18 mouse cellular contexts compared by ENCODE assay signal in genomic region chr5:141058141-141058540, GRCm38 (mm10). TPM values are rescaled to one million over a fixed set of nuclear protein-coding genes. Genes with fewer than 3 reads are reported as not detected.
DNase-seq lines count a peak whose midpoint lies in the region; ATAC-seq and TF ChIP-seq lines count a peak whose summit lies in the region.
"Had no signal": no experiment of that assay in that cellular context is flagged by ENCODE, and none has a peak within 500 bp of the region (broad histone marks: within the 10 kb centered on the region; RNA-seq: fewer than 3 reads in every experiment).

No protein-coding gene starts in this region.

- no peak overlapping the region for H3K4me3 ChIP-seq in left cerebral cortex, adult 2 months
- H3K4me3 ChIP-seq: forebrain, embryonic 12.5 days; hindbrain, embryonic 10.5 days; limb, embryonic 13.5 days; megakaryocyte, embryonic 14.5 days; midbrain, embryonic 15.5 days had no signal

- no peak for TF ChIP-seq CTCF in left cerebral cortex, adult 2 months (IDR thresholded peaks at IDR 0.05)

- peak; percentile 15 for DNase-seq in adrenal gland, postnatal 14 days
- no peak for DNase-seq in adrenal gland, adult 18-20 months (ENCODE audit: low spot score in 2 of 2)
- DNase-seq in left cerebral cortex, adult 2 months (ENCODE audit: extremely low spot score in 1 of 2, low spot score in 2 of 2): peak; percentile 24 to 39
- DNase-seq in left cerebral cortex, postnatal 4 days: no peak
- DNase-seq in right cerebral cortex, postnatal 25 days: peak; percentile 58
- no peak for DNase-seq in adipocyte (ENCODE audit: low spot score)
- no peak for DNase-seq in kidney, postnatal 10 days
- DNase-seq: adrenal gland, adult 2 months; cerebellum, adult 8-10 months; kidney, adult 2 months; lung, postnatal 10 days had no signal

- no peak overlapping the region for H3K27ac ChIP-seq in left cerebral cortex, adult 2 months
- H3K27ac ChIP-seq: forebrain, embryonic 12.5 days; hindbrain, embryonic 10.5 days; limb, embryonic 13.5 days; midbrain, embryonic 15.5 days had no signal

- ATAC-seq in granulocyte monocyte progenitor cell, adult 5-6 weeks (replicated peaks; ENCODE audit: poor library complexity, severe bottlenecking): 0 out of 2 replicates have a peak, but pooled peaks have one; percentile 21
- ATAC-seq: midbrain, embryonic 15.5 days had no signal

- intact Hi-C loops in left cerebral cortex, adult 2 months (cut with DNase I): loop anchor here (5.0 kb wide), 1 partner anchor 101 kb away; no protein-coding TSS in a partner anchor
- intact Hi-C loops in left cerebral cortex, postnatal 4 days (cut with DNase I): no loop called here

RNA-seq across cellular contexts. Expression of gene Card11, which starts 57.8 kb away (rescaled TPM):
- total RNA-seq in adrenal gland, postnatal 14 days (2021): 0.63 and 7.8 TPM in 2 replicates
- total RNA-seq in adrenal gland, adult 18-20 months (2021): 1 to 10 TPM in 1 of 2 experiments, under 1 TPM in 1; 0.66 to 1.2 TPM
- under 1 TPM; 0.18 to 0.33 TPM for total RNA-seq in left cerebral cortex, adult 2 months (2021)
- under 1 TPM; 0.38 to 0.42 TPM for total RNA-seq in left cerebral cortex, postnatal 4 days (2021)
- total RNA-seq in granulocyte monocyte progenitor cell, adult 5-6 weeks (2014; fragmentation: Nextera tagmentation): 1.6 TPM in 1 of 2 replicates, not detected in the other
- 0.22 TPM in 1 of 2 replicates, not detected in the other for total RNA-seq in granulocyte monocyte progenitor cell, adult 5-6 weeks (2017)
- total RNA-seq: MEL had no signal

Comparison
In these comparisons a context has a peak if more than half of its experiments do, and no peak if none do; other contexts are left out.
1. DNase-seq: peak in adrenal gland, postnatal 14 days (single experiment), left cerebral cortex, adult 2 months (2 of 2) and right cerebral cortex, postnatal 25 days (single experiment); none in adrenal gland, adult 18-20 months (0 of 2), left cerebral cortex, postnatal 4 days (single experiment), adipocyte (single experiment) and kidney, postnatal 10 days (single experiment).